Mouse (Mus musculus): Measurements from ENCODE around the gene Rhob.

DNA sequence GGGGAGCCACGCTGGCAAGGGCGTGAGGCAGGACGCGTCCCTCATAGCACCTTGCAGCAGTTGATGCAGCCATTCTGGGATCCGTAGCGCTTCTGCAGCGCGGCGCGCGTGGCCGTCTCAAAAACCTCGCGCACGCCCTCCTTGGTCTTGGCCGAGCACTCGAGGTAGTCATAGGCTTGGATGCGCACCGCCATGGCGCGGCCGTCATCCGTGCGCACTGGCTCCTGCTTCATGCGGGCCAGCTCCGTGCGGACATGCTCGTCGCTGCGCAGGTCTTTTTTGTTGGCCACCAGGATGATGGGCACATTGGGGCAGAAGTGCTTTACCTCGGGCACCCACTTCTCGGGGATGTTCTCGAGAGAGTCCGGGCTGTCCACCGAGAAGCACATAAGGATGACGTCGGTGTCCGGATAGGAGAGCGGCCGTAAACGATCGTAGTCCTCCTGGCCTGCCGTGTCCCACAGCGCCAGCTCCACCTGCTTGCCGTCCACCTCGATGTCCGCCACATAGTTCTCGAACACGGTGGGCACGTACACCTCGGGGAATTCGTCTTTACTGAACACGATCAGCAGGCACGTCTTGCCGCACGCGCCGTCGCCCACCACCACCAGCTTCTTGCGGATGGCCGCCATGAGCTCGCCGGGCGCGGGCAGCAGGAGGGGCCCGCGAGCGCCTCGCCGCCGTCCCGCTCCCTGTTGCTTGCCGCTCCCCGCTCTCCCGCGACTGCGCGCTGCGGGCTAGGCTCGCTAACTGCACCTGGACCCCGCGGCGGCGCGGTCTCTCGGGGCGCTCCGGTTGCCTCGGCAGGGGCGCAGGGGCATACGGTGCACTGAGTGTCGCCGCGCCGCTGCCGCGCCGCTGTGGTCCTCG is 573 bp downstream of the Rhob start:
- TF ChIP-seq EP300 (optimal IDR thresholded peaks at IDR 0.05) (no peak), CTCF (IDR thresholded peaks at IDR 0.05; ENCODE audit: low read depth) (no peak; the same call in 1 of the 2 replicates)
